Mouse (Mus musculus) embryonic facial prominence, embryonic 14.5 days (tissue): Measurements from ENCODE around the gene Miip. TPM values are rescaled to one million over a fixed set of nuclear protein-coding genes. Genes with fewer than 3 reads are reported as not detected.

Source experiments
- ATAC-seq: fragments of 200-750 bp; cut with Nextera tagmentation; 2 replicates; pipeline ENCODE4 v1.8.0; 2017; ENCODE audit warnings: low read depth, moderate number of reproducible peaks, moderate TSS enrichment
- DNase-seq: peaks from one replicate; pipeline ENCODE4 v3.0.0-alpha.2; 2015; ENCODE audit warnings: low spot score
- H3K27ac ChIP-seq: fragments of 300-500 bp; sonication (generic); replicated peaks from 2 replicates; pipeline ENCODE4 v1.5.1; 2014; ENCODE audit warnings: low read depth, mild to moderate bottlenecking, low read length, moderate library complexity
- H3K27me3 ChIP-seq: fragments of 300-500 bp; sonication (generic); replicated peaks from 2 replicates; pipeline ENCODE4 v1.6.1; 2014; ENCODE audit warnings: low read length; ENCODE audit not compliant: control insufficient read depth, insufficient read depth
- H3K36me3 ChIP-seq: fragments of 300-500 bp; sonication (generic); 2 replicates; pipeline ENCODE4 v1.6.1; 2014; ENCODE audit warnings: low read length, mixed read lengths; ENCODE audit not compliant: control insufficient read depth, insufficient read depth
- H3K4me1 ChIP-seq: fragments of 300-500 bp; sonication (generic); 2 replicates; pipeline ENCODE4 v1.6.1; 2014; ENCODE audit warnings: antibody characterized with exemption, low read length; ENCODE audit not compliant: control insufficient read depth, insufficient read depth
- H3K4me2 ChIP-seq: fragments of 300-500 bp; sonication (generic); 2 replicates; pipeline ENCODE4 v1.6.1; 2014; ENCODE audit warnings: low read depth, mild to moderate bottlenecking, low read length, moderate library complexity, mixed read lengths
- H3K4me3 ChIP-seq: fragments of 300-500 bp; sonication (generic); 2 replicates; pipeline ENCODE4 v1.5.1; 2014; ENCODE audit warnings: low read depth, mild to moderate bottlenecking, low read length
- H3K9ac ChIP-seq: fragments of 300-500 bp; sonication (generic); 2 replicates; pipeline ENCODE4 v1.6.1; 2014; ENCODE audit warnings: low read depth, mild to moderate bottlenecking, low read length, moderate library complexity, mixed read lengths
- H3K9me3 ChIP-seq: fragments of 300-500 bp; sonication (generic); 2 replicates; pipeline ENCODE4 v1.6.1; 2016; ENCODE audit warnings: low read length; ENCODE audit not compliant: control insufficient read depth
- WGBS: fragments of 180-500 bp; shearing (Covaris S2); extraction: QIAGEN DNeasy Blood & Tissue Kit; methylation state at CpG from one replicate; pipeline ENCODE4 v1.1.7; 2014; 5-methylcytosine and 5-hydroxymethylcytosine counted together
- polyA plus RNA-seq: library from polyadenylated mRNA; unstranded; fragments of >200 nt; fragmentation: Nextera tagmentation; extraction: Ambion mirVana; gene quantifications from 2 replicates; pipeline ENCODE4 v1.2.1, GENCODE M21; 2014

Miip gene
- polyA plus RNA-seq, 1 experiment from 2014 or later, result 23.9 TPM

- Histone ChIP-seq H3K4me1 (no peaks in the 10 kb centered on the region), H3K4me2 (no peak overlapping the region), H3K27me3 (no peaks in the 10 kb centered on the region), H3K9ac (no peak overlapping the region), H3K9me3 (no peaks in the 10 kb centered on the region), H3K36me3 (peaks cover 91% of the 10 kb centered on the region), H3K4me3 (no peak overlapping the region), H3K27ac (no peak overlapping the region)
- no peak for DNase-seq
- no peak for ATAC-seq
- 93% methylated on average over 3 of the region's 3 CpGs for WGBS
Measured at GRCm38 (mm10) chr4:147897348-147897747, 28.7 kb upstream of the Miip start.

- WGBS, result 43% methylated on average over 1 of the region's 1 CpGs
- no peak overlapping the region for H3K27ac ChIP-seq
- no peak overlapping the region for H3K4me3 ChIP-seq
- ATAC-seq (no peak), DNase-seq (no peak)
- H3K9me3 ChIP-seq, result no peaks in the 10 kb centered on the region
- no peak overlapping the region for H3K9ac ChIP-seq
- H3K36me3 ChIP-seq, result peaks cover 92% of the 10 kb centered on the region
- no peak overlapping the region for H3K4me2 ChIP-seq
- H3K4me1 ChIP-seq, result no peaks in the 10 kb centered on the region
- H3K27me3 ChIP-seq, result no peaks in the 10 kb centered on the region
Measured at GRCm38 (mm10) chr4:147896411-147896810, 27.8 kb upstream of the Miip start.

- Histone ChIP-seq H3K4me2 (no peak overlapping the region), H3K9me3 (no peaks in the 10 kb centered on the region), H3K27me3 (no peaks in the 10 kb centered on the region), H3K9ac (no peak overlapping the region), H3K4me3 (no peak overlapping the region), H3K27ac (no peak overlapping the region), H3K36me3 (peaks cover 95% of the 10 kb centered on the region), H3K4me1 (no peaks in the 10 kb centered on the region)
- DNase-seq, result no peak
- no peak for ATAC-seq
- WGBS, result 94% methylated on average over 4 of the region's 4 CpGs
Measured at GRCm38 (mm10) chr4:147895815-147896330, 27.3 kb upstream of the Miip start.

GRCm38 (mm10) chr4:147890341-147890740 lies 21.7 kb upstream of the Miip start:
- no peak overlapping the region for H3K27ac ChIP-seq
- no peak overlapping the region for H3K9ac ChIP-seq
- H3K4me2 ChIP-seq, result no peak overlapping the region
- H3K4me3 ChIP-seq, result no peak overlapping the region
- DNase-seq (no peak), ATAC-seq (no peak)
- no peaks in the 10 kb centered on the region for H3K4me1 ChIP-seq
- peaks cover 87% of the 10 kb centered on the region for H3K36me3 ChIP-seq
- H3K9me3 ChIP-seq, result no peaks in the 10 kb centered on the region
- WGBS, result 87% methylated on average over 6 of the region's 6 CpGs
- no peaks in the 10 kb centered on the region for H3K27me3 ChIP-seq

- no peak for ATAC-seq
- Histone ChIP-seq H3K27ac (no peak overlapping the region), H3K4me2 (no peak overlapping the region), H3K9ac (no peak overlapping the region), H3K36me3 (peaks cover 81% of the 10 kb centered on the region), H3K4me1 (no peaks in the 10 kb centered on the region), H3K9me3 (no peaks in the 10 kb centered on the region), H3K4me3 (no peak overlapping the region), H3K27me3 (no peaks in the 10 kb centered on the region)
- 93% methylated on average over 4 of the region's 4 CpGs for WGBS
- DNase-seq, result no peak
Measured at GRCm38 (mm10) chr4:147888237-147888636, 19.6 kb upstream of the Miip start.

GRCm38 (mm10) chr4:147887277-147887676 lies 18.7 kb upstream of the Miip start:
- 91% methylated on average over 7 of the region's 7 CpGs for WGBS
- DNase-seq (no peak), ATAC-seq (no peak)
- no peaks in the 10 kb centered on the region for H3K9me3 ChIP-seq
- H3K27me3 ChIP-seq, result no peaks in the 10 kb centered on the region
- H3K4me1 ChIP-seq, result no peaks in the 10 kb centered on the region
- H3K36me3 ChIP-seq, result peaks cover 81% of the 10 kb centered on the region
- H3K9ac ChIP-seq, result no peak overlapping the region
- no peak overlapping the region for H3K4me2 ChIP-seq
- H3K27ac ChIP-seq, result no peak overlapping the region
- H3K4me3 ChIP-seq, result no peak overlapping the region

GRCm38 (mm10) chr4:147886158-147886557 lies 17.5 kb upstream of the Miip start:
- Histone ChIP-seq H3K36me3 (peaks cover 82% of the 10 kb centered on the region), H3K27me3 (no peaks in the 10 kb centered on the region), H3K4me2 (no peak overlapping the region), H3K27ac (no peak overlapping the region), H3K4me1 (no peaks in the 10 kb centered on the region), H3K9ac (no peak overlapping the region), H3K9me3 (no peaks in the 10 kb centered on the region), H3K4me3 (no peak overlapping the region)
- DNase-seq (no peak), ATAC-seq (no peak)
- 91% methylated on average over 12 of the region's 12 CpGs for WGBS

- no peak for DNase-seq
- Histone ChIP-seq H3K4me3 (no peak overlapping the region), H3K4me2 (no peak overlapping the region), H3K9me3 (no peaks in the 10 kb centered on the region), H3K27ac (no peak overlapping the region), H3K9ac (no peak overlapping the region), H3K4me1 (no peaks in the 10 kb centered on the region), H3K36me3 (peaks cover 81% of the 10 kb centered on the region), H3K27me3 (no peaks in the 10 kb centered on the region)
- no peak for ATAC-seq
- WGBS, result 77% methylated on average over 3 of the region's 3 CpGs
Measured at GRCm38 (mm10) chr4:147884138-147884537, 15.5 kb upstream of the Miip start.

- no peaks in the 10 kb centered on the region for H3K9me3 ChIP-seq
- ATAC-seq (no peak), DNase-seq (no peak)
- no peaks in the 10 kb centered on the region for H3K4me1 ChIP-seq
- 79% methylated on average over 6 of the region's 6 CpGs for WGBS
- no peak overlapping the region for H3K9ac ChIP-seq
- peaks cover 84% of the 10 kb centered on the region for H3K36me3 ChIP-seq
- no peak overlapping the region for H3K27ac ChIP-seq
- no peaks in the 10 kb centered on the region for H3K27me3 ChIP-seq
- no peak overlapping the region for H3K4me3 ChIP-seq
- H3K4me2 ChIP-seq, result no peak overlapping the region
Measured at GRCm38 (mm10) chr4:147883041-147883440, 14.4 kb upstream of the Miip start.
